Mouse (Mus musculus): ENCODE data around the gene Fzd10. TPM values are rescaled to one million over a fixed set of nuclear protein-coding genes. Genes with fewer than 3 reads are reported as not detected.

Gene Fzd10
- polyA plus RNA-seq, 1 experiment from 2014 or later: 3.1 TPM

GRCm38 (mm10) chr5:128601036-128602019 is 684 bp downstream of the Fzd10 start:
- DNase-seq (ENCODE audit: low spot score): peak; percentile 51

- DNase-seq (ENCODE audit: low spot score): no peak
Measured at GRCm38 (mm10) chr5:128603693-128604092, 3.0 kb downstream of the Fzd10 start.

- peak; percentile 52 for DNase-seq (ENCODE audit: low spot score)
Measured at GRCm38 (mm10) chr5:128606596-128606995, 6.0 kb downstream of the Fzd10 start.

GRCm38 (mm10) chr5:128609091-128609490 is 8.4 kb downstream of the Fzd10 start:
- no peak for DNase-seq (ENCODE audit: low spot score)

- no peak for DNase-seq (ENCODE audit: low spot score)
Measured at GRCm38 (mm10) chr5:128617621-128618020, 17.0 kb downstream of the Fzd10 start.

- no peak for DNase-seq (ENCODE audit: low spot score)
Measured at GRCm38 (mm10) chr5:128619987-128620386, 19.3 kb downstream of the Fzd10 start.

GRCm38 (mm10) chr5:128620408-128620807 is 19.8 kb downstream of the Fzd10 start:
- DNase-seq (ENCODE audit: low spot score): no peak

GRCm38 (mm10) chr5:128627763-128628162 is 27.1 kb downstream of the Fzd10 start:
- no peak for DNase-seq (ENCODE audit: low spot score)

GRCm38 (mm10) chr5:128636648-128637047 is 36.0 kb downstream of the Fzd10 start:
- peak; percentile 88 for DNase-seq (ENCODE audit: low spot score)

GRCm38 (mm10) chr5:128637071-128638015 is 36.7 kb downstream of the Fzd10 start:
- DNase-seq (ENCODE audit: low spot score): peak; percentile 80

- peak; percentile 65 for DNase-seq (ENCODE audit: low spot score)
Measured at GRCm38 (mm10) chr5:128638716-128639115, 38.1 kb downstream of the Fzd10 start.

- DNase-seq (ENCODE audit: low spot score): no peak
Measured at GRCm38 (mm10) chr5:128643065-128643464, 42.4 kb downstream of the Fzd10 start.

- no peak for DNase-seq (ENCODE audit: low spot score)
Measured at GRCm38 (mm10) chr5:128645720-128646119, 45.1 kb downstream of the Fzd10 start.

- DNase-seq (ENCODE audit: low spot score): no peak
Measured at GRCm38 (mm10) chr5:128646286-128646685, 45.6 kb downstream of the Fzd10 start.

GRCm38 (mm10) chr5:128647221-128647730 is 46.6 kb downstream of the Fzd10 start:
- no peak for DNase-seq (ENCODE audit: low spot score)

- DNase-seq (ENCODE audit: low spot score): no peak
Measured at GRCm38 (mm10) chr5:128649336-128649897, 48.8 kb downstream of the Fzd10 start.

Other genes starting within 250 kb of the Fzd10 start
- gene Tmem132d, start 167.8 kb upstream of the Fzd10 start, polyA plus RNA-seq (2015; fragmentation: Nextera tagmentation; extraction: Ambion mirVana): 0.07 and 0.80 TPM in 2 replicates
- not detected in 2 replicates for gene Piwil1, start 101.7 kb downstream of the Fzd10 start, polyA plus RNA-seq (2015; fragmentation: Nextera tagmentation; extraction: Ambion mirVana)